Mouse (Mus musculus) right cerebral cortex, postnatal 10 days (tissue): ENCODE measurements around the gene Hes3.

Source experiments
- DNase-seq, 2 experiments: peaks; one replicate each; pipeline ENCODE4 v3.0.0; 2021; ENCODE audit warnings: low spot score in 2 of 2

The Hes3 gene

DNA sequence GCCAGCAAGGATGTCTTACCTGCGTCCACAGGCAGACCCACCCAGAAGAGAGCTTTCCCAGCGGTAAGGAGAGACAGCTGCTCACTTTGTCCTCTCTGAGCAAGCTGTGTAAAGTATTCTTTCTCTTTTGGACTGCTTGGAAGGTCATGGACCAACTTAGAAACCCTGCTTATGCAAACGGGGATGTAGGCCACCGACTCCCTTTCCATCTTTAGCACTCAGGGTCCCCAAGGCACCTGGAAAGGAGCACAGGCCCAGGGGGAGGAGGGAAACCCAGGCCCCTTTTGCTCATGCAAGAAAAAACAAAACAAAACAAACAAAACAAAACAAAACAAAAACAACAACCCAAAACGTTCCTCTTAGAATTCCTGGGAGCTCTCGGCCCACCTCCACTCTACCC lies at the start of gene Hes3:
Gene Hes3, minus strand, starts transcription at position 101 of the 400 bp plus-strand sequence.
- DNase-seq: no peak

- no peak for DNase-seq
Observed at GRCm38 (mm10) chr4:152340584-152341284, 49.3 kb upstream of the Hes3 start.

- no peak for DNase-seq
Observed at GRCm38 (mm10) chr4:152339293-152339790, 47.9 kb upstream of the Hes3 start.

DNA sequence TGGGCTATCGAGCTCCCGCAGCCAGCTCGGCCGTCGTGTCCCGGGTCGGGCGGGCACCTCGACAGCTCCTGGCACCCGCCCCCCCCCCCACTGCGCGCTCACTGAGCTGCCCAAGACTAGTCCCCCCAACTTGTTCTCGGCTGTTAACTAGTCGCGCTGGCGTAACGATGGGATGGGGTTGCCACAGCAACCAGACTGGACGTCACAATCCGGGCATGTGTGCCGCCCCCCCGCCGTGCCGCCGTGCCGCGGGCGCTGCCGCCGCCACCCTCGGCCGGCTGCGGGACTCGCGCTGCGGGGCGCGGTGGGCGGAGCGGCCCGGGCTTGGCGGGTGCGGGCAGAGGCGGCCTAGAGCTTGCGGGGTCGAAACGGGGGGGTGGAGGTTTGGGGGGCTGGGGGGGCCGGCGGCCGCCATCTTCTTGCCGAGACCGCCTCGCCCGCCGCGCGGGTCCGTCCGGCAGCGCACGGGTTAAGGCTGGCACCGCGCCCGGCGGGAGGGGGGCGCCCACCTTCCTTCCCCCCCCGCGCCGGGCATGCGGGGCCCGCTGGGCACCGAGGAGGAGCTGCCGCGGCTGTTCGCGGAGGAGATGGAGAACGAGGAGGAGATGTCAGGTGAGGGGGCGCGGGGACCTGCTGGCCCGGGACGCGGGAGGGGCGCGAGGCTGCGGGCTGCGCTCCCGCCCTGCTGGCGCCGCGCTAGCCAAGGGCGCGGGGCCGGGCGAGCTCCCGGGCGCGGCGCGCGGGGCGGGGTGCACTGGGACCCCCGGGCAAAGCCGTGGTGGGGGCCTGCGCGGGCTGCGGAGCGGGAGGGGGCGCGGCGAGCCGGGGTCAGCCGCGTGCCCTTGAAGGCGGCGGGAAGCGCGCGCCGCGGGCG lies 47.2 kb upstream of the Hes3 start, which contains the start of gene Chd5:
Gene Chd5, plus strand, starts transcription at position 233 of the 874 bp plus-strand sequence.
- DNase-seq: peak; percentile 84 to 88

DNA sequence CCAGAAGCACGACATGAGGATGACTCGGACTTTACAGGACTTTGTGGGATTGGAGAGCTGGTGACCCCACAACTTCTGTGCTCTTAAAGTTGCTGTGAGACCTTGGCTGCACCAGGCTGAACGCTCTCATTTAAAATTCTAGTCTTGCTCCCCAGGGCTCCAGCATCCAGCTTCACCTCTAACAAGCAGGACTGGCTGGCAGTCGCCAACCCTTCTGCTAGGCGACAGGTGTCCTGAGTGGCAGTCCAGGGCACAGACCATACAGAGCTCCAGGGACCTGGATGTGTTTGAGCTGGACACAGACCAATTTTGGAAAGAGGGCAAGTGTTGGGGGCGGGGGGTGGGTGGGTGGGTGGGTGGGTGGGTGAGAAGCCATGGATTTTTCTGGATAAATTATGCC lies 46.3 kb upstream of the Hes3 start:
- DNase-seq: no peak

- DNase-seq: no peak
Observed at GRCm38 (mm10) chr4:152333587-152333986, 42.1 kb upstream of the Hes3 start.

GRCm38 (mm10) chr4:152332952-152333351 lies 41.5 kb upstream of the Hes3 start:
- DNase-seq: peak; percentile 79 to 84

- DNase-seq: no peak
Observed at GRCm38 (mm10) chr4:152328691-152329090, 37.2 kb upstream of the Hes3 start.

DNA sequence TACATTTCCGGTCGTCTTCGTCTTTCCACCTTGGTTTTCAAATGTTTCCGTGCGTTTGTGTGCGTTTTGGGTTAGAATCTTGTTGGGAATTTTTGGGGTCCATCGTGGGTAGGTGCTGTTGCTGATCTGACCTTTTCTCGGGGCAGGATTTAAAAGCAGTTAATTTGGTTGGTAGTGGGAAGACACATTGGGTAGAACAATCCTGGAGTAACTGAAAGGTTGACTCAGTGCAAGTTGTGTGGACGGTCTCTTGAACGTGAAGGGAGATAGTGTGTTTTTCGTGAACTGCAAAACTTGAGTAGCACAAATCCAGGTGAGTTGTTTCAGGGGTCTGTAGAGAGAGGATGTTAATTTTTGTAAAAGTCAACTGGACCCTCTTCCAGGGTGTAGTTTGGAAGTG lies 35.1 kb upstream of the Hes3 start:
- no peak for DNase-seq

- DNase-seq: peak; percentile 97 to 98
Observed at GRCm38 (mm10) chr4:152325574-152326411, 34.3 kb upstream of the Hes3 start, which contains the start of gene Rpl22. Gene Rpl22 (plus strand): TSS chr4:152325742.

DNA sequence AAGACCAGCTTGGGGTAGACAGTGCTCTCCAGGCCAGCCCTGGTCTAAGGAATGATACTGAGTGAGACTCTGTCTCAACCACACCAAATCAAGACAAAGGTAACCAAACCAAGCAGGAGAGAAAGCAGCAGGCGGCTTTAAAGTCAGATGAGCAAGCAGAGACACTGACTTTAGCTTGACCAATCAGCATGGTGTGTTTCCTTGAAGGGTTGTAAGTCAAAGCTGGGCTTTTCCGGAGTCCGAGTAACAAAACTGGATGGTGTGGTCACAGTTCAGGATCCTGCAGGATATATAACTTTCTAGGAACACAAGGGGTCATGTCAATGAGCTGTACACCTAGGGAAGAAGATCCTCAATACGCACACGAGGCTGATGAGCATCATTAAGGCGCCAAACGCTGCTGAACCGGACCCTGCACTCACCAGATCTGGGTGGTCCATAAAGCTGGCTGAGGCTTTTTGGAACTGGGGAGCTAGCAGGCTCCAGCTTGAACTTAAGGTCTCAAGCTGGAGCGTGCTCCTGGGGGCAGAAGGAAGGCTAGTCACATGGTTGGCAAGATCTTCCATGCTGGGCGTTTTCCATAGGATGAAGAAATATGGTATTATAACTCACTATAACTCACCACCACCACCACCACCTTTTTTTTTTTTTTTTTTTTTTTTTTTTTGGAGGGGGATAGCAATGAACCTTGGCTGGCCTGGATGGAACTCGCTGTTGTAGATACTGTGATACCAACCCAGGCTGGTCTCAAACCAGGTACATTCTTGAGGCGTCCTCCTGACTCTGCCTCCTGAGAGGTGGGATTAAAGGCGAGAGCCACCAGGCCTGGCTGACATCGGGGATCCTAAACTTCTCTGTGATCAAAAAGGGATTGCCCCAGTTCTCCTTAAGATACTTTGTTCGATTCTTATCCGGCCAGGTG lies 33.4 kb upstream of the Hes3 start:
- no peak for DNase-seq

DNA sequence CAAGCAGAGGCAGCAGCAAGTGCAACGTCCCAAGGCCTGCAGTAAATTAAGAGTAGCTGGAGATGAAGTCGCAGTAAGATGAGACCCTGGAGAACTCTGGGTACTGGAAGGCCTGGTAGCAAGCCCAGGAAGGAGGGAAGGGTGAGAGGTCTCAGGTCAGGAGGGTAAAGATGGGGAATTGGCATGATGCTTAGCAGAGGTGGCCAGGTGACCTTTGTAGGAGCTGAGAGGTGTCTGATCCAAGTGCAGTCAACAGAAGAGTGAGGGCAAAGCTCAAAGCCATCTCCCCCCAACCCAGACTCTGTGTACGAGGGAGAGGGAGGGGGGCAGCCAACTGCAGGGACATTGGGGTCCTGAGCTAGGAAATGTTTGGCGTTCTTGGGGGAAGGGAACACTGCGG lies 30.0 kb upstream of the Hes3 start:
- DNase-seq: no peak

DNA sequence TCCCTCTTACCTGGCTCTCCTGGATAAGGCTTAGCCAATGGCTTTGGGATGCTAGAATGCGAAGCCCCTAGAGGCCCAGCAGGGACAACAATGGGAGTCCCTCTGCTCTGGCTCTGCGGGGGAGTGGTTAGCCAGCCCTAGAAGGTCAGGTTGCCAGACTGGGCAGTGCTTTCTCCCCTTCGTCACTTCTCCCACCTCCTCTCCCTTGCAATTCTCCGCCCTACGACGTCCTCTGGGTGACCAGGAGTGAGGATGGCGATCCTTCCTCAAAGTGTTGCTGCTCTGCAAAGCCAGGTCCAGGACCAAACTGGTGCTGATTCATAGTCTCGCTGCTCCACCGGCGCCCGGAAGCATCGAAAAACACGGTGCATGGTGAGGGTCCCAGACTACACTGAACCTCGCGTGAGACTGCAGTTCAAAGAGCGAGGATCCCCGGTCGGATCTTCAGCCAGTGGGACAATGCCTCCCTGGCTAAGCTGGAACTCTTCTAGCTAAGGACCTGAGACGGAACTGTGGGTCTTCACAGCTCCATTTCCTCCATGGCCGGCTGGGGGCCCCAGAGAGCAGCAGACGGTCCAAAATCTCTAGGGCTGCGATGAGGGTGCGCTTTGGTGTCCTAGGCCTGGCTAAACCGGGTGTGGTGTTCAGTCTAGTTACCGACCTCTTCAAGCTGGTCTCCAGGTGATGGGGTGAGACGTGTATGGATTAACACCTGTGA lies 27.2 kb upstream of the Hes3 start, which contains the start of gene Rnf207:
Gene Rnf207, minus strand, starts transcription at position 477 of the 718 bp plus-strand sequence.
- peak in 1 of 2 experiments; percentile 64 for DNase-seq

GRCm38 (mm10) chr4:152317631-152318033 lies 26.2 kb upstream of the Hes3 start:
- DNase-seq: no peak

GRCm38 (mm10) chr4:152315498-152316213 lies 24.2 kb upstream of the Hes3 start:
- no peak for DNase-seq

DNA sequence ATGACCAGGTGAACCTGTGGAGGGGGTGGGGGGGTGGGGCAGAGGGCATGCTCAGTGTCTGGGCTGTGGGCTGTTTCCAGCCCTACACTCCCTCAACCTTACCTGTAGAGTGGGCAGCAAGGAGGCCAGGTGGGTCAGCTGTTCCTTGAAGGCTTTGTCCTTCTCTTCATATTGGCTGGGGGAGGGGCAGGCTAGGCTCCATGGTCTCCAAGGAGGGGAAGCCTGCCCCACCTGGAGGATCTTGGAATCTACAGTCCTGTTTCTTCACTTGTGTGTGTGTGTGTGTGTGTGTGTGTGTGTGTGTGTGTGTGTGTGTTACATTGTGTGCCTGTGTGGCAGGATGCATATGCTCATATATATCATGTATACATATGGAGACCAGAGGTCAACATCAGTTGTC lies 22.5 kb upstream of the Hes3 start:
- peak; percentile 63 to 67 for DNase-seq

DNA sequence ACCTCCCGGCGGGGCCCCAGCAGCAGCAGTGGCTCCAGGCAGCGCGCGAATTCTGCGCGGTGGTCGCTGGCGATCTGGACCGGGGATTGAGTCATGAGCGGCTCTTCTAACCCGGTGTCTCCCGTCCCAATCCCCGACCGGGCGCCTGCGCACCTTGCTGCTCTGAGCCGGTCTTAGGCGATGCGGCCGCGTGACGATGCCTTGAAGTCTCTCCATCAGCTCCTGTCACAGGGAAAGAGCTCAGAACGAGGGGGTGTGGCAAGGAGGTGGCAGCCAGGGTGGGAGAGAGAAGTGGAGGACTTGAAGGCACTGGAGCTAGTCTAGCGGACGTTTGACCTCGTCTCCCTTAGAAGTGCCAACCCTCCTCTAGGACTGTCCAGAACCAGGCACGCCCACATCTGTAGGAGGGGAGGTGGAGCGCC lies 21.8 kb upstream of the Hes3 start:
- no peak for DNase-seq

- no peak for DNase-seq
Observed at GRCm38 (mm10) chr4:152312186-152312585, 20.7 kb upstream of the Hes3 start.

GRCm38 (mm10) chr4:152307542-152307941 lies 16.1 kb upstream of the Hes3 start:
- DNase-seq: no peak
